Mouse (Mus musculus): ENCODE results near the gene Ahsg.

Ahsg gene

DNA sequence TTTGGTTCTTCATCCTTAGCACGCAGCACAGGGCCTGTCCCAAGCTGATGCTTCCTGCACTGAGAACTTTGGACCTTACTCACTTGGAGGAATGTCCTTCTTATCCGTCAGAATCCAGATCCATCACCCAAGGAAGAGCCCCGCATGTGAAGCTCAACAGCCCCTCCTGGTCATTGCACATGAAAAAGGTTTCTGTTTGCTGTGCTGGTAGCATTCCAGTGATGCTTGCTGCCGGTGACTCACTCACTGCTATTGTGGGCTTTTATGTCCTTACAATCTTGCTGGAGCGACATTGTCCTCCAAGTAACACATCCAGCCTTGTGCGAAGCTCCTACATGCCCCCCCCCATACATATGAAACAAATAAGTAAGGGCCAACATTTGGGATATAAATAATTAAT lies 21.8 kb downstream of the Ahsg start:
- no peak for TF ChIP-seq GATA4 (IDR thresholded peaks at IDR 0.05; ENCODE audit: insufficient replicate concordance, low read length)

DNA sequence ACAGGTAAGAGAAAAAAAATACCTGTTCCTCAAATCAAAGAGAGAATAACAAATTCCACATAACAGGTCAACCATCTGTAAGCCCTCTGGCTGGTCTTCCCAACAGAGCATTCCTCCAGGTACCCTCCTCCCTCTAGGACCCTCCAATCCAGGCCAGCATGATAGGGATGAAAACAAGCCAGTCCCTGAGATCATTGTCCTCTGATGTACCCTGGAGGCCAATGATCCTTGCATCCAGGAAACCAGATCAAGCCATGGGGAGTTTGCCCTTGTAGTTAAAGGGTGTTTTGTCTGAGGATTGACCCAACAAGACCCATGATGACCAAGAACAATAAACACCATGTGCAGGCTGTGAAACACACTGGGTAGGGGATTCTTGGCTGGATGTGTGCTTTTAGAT lies 23.2 kb downstream of the Ahsg start:
- TF ChIP-seq GATA4 (IDR thresholded peaks at IDR 0.05; ENCODE audit: insufficient replicate concordance, low read length) = no peak

- TF ChIP-seq GATA4 (IDR thresholded peaks at IDR 0.05; ENCODE audit: insufficient replicate concordance, low read length) = no peak
These were observed 27.0 kb downstream of the Ahsg start, which contains the start of gene Fetub for GRCm38 (mm10) chr16:22918034-22918433. Fetub (plus strand) TSS chr16:22918334.

GRCm38 (mm10) chr16:22918664-22919312 lies 27.7 kb downstream of the Ahsg start:
- no peak for TF ChIP-seq GATA4 (IDR thresholded peaks at IDR 0.05; ENCODE audit: insufficient replicate concordance, low read length)

DNA sequence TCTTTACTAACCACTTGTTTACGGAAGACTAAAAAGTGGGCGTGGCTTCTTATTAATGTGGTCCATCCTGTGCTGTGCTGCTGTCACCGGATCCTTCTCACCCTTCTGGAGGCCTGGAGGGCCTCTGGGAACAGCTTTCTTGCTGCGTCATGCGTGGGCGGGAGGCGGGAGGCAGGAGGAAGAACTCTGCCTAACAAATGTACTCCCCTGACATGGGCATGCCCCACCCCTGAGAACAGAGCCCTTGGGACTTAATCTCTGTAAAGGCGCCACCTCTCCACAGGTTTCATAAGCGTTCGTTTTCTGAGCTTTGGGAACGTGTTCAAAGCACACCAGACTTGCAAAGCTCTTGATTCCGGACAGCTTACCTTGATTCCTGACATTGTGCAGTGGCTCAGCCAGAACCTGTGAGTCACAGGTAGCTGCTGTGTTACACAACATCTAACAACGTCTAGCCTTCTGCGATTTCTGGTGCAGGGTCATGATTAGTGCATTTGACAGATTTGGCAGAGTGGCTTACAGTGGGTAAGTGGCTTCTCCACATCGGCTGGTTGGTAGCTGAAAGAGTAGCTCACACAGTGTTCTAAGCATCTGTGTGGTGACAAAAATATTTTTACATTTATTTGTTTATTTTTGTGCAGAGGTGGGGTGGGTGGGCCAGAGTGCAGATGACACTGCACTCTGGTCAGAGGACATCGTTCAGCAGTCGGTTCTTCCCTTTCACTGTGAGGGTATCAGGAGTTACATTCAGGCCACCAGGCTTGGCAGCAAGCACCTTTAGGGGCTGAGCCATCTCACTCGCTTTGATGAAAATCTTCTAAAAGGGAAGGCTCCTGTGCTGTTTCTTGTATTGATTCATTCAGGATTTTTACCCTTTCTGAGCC lies 29.1 kb downstream of the Ahsg start:
- no peak; the same call in 1 of the 2 replicates for TF ChIP-seq GATA4 (IDR thresholded peaks at IDR 0.05; ENCODE audit: insufficient replicate concordance, low read length)

- no peak for TF ChIP-seq GATA4 (IDR thresholded peaks at IDR 0.05; ENCODE audit: insufficient replicate concordance, low read length)
These were observed 30.7 kb downstream of the Ahsg start for GRCm38 (mm10) chr16:22921761-22922160.

DNA sequence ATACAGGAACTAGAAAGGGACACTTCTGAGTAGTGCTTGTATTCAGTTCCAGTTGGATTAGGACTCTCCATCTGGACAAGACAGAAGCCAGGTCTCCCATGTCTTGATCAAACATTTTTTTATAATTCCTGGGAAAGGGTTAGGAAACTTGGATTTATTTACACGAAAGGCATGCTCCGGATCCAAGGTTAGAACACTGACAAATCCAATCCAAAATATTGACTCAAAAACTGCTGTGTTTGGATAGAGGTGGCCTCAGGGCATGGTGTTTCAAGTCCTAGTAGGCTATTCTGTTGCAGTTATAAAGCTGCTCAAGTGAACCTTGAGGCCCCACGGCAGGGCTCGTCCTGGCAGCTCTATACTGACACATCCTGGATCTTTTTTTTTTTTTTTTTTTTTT lies 31.4 kb downstream of the Ahsg start:
- TF ChIP-seq GATA4 (IDR thresholded peaks at IDR 0.05; ENCODE audit: insufficient replicate concordance, low read length) = no peak

DNA sequence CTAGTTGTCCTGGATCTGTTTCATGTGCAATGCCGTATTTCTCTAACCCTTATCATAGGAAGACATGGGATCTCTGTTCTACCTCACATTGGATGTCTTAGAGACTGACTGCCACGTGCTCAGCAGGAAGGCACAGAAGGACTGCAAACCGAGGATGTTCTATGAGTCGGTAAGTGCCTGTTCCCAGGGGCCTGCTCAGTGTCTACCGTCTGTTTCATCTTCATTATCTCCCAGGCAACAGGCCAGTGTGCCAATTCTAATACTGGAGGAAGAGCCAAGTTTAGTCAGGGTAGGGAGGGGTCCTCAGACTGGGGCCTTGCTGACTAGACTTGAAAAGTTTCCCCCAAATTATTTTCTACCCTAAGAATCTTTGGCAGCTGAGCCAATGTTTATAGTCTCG lies 38.5 kb downstream of the Ahsg start:
- no peak for TF ChIP-seq GATA4 (IDR thresholded peaks at IDR 0.05; ENCODE audit: insufficient replicate concordance, low read length)

GRCm38 (mm10) chr16:22931431-22932200 lies 40.5 kb downstream of the Ahsg start:
- TF ChIP-seq GATA4 (IDR thresholded peaks at IDR 0.05; ENCODE audit: insufficient replicate concordance, low read length) = no peak

DNA sequence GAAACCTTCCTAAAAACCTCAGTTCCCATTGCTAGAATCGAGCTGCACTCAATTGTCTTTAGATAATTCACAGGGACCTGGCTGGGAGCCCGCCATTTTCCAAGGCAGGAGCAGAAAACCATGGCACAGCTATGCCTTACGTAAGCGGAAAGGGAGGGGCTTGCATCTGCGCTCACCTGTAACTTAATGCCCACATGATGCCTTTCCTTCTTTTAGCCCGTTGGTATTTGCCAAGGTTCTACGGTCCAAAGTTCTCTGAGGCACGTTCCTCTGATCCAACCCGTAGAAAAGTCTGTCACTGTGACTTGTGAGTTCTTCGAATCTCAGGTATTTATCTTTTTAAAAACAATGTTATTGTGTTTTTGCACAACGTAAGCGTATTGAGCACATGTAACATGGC lies 46.6 kb downstream of the Ahsg start:
- no peak for TF ChIP-seq GATA4 (IDR thresholded peaks at IDR 0.05; ENCODE audit: insufficient replicate concordance, low read length)

DNA sequence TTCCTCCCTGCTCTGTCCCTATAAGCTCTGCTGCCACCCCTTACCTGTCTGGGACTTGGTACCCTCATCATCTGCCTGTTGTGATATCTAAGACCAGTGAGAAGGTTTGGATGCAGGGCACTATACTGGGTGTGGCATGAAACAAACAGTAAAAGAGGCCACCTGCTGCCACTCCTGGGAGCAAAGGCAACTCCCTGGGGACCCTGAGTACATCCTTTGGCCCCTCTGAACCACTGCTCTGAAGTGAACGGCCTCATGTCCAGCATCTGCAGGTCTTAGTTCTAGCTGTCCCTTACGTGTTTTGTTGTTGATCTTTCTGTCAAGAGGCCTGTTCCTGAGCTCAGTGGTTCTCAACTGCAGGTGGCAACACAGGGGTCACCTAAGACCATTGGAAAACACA lies 47.5 kb downstream of the Ahsg start:
- TF ChIP-seq GATA4 (IDR thresholded peaks at IDR 0.05; ENCODE audit: insufficient replicate concordance, low read length) = no peak

DNA sequence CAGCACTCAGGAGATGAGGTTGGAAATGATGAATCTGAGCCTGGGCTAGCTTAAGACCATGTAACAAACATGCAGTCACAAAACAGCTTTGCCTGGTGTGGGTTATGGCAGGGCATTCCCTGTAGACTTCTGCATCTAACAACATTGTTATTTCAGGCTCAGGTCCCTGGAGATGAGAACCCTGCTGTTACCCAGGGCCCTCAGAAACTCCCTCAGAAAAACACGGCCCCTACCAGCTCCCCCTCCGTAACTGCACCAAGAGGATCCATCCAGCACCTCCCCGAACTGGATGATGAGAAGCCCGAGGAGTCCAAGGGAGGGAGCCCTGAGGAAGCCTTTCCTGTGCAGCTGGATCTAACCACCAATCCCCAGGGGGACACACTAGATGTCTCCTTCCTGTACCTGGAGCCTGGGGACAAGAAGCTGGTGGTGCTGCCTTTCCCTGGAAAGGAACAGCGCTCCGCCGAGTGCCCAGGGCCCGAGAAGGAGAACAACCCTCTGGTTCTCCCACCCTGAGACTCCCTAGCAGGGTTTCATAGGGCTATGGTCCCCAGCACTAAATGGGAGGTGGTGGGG lies 48.1 kb downstream of the Ahsg start:
- no peak for TF ChIP-seq GATA4 (IDR thresholded peaks at IDR 0.05; ENCODE audit: insufficient replicate concordance, low read length)

GRCm38 (mm10) chr16:22947371-22947770 lies 56.3 kb downstream of the Ahsg start:
- no peak for TF ChIP-seq GATA4 (IDR thresholded peaks at IDR 0.05; ENCODE audit: insufficient replicate concordance, low read length)

All from liver, adult (tissue).